Mouse (Mus musculus): ENCODE results near the gene Arid4b. TPM values are rescaled to one million over a fixed set of nuclear protein-coding genes. Genes with fewer than 3 reads are reported as not detected.

The Arid4b gene
- polyA plus RNA-seq, 1 experiment, result 49.6 TPM

- H3K27me3 ChIP-seq (ENCODE audit: control insufficient read depth, insufficient read depth, low read length, poor library complexity, severe bottlenecking), result no peaks in the 10 kb centered on the region
- no peak overlapping the region for H3K9ac ChIP-seq (ENCODE audit: low read depth, poor library complexity, severe bottlenecking)
- no peaks in the 10 kb centered on the region; the same call in 1 of the 2 replicates for H3K36me3 ChIP-seq (ENCODE audit: control insufficient read depth, insufficient read depth, low read length, poor library complexity, severe bottlenecking)
- H3K4me1 ChIP-seq (ENCODE audit: control insufficient read depth, insufficient read depth, low read length), result no peaks in the 10 kb centered on the region
- no peaks in the 10 kb centered on the region for H3K9me3 ChIP-seq (replicated peaks; ENCODE audit: control insufficient read depth, insufficient read depth, low read length, poor library complexity, severe bottlenecking)
- no peak overlapping the region for H3K4me3 ChIP-seq (ENCODE audit: low read depth, low read length)
- no peak for TF ChIP-seq CTCF (IDR thresholded peaks at IDR 0.05; ENCODE audit: low read depth, low read length)
- no peak overlapping the region for H3K27ac ChIP-seq (ENCODE audit: insufficient read depth, low read length)
These were observed 79.4 kb downstream of the Arid4b start for GRCm38 (mm10) chr13:14142294-14142966.

- no peaks in the 10 kb centered on the region for H3K36me3 ChIP-seq (ENCODE audit: control insufficient read depth, insufficient read depth, low read length, poor library complexity, severe bottlenecking)
- no peak overlapping the region for H3K9ac ChIP-seq (ENCODE audit: low read depth, poor library complexity, severe bottlenecking)
- TF ChIP-seq EP300 (IDR thresholded peaks at IDR 0.05; ENCODE audit: insufficient read depth, low read depth, low read length) (no peak), POLR2A (IDR thresholded peaks at IDR 0.05; ENCODE audit: insufficient read depth, low read length) (no peak), CTCF (IDR thresholded peaks at IDR 0.05; ENCODE audit: low read depth, low read length) (no peak)
- no peak overlapping the region for H3K27ac ChIP-seq (ENCODE audit: insufficient read depth, low read length)
- no peaks in the 10 kb centered on the region for H3K9me3 ChIP-seq (replicated peaks; ENCODE audit: control insufficient read depth, insufficient read depth, low read length, poor library complexity, severe bottlenecking)
- H3K4me1 ChIP-seq (ENCODE audit: control insufficient read depth, insufficient read depth, low read length), result no peaks in the 10 kb centered on the region
- no peak overlapping the region for H3K4me3 ChIP-seq (ENCODE audit: low read depth, low read length)
- no peaks in the 10 kb centered on the region for H3K27me3 ChIP-seq (ENCODE audit: control insufficient read depth, insufficient read depth, low read length, poor library complexity, severe bottlenecking)
These were observed 115.0 kb downstream of the Arid4b start for GRCm38 (mm10) chr13:14177989-14178388.

- H3K27me3 ChIP-seq (ENCODE audit: control insufficient read depth, insufficient read depth, low read length, poor library complexity, severe bottlenecking), result no peaks in the 10 kb centered on the region
- H3K9me3 ChIP-seq (replicated peaks; ENCODE audit: control insufficient read depth, insufficient read depth, low read length, poor library complexity, severe bottlenecking), result no peaks in the 10 kb centered on the region
- TF ChIP-seq CTCF (IDR thresholded peaks at IDR 0.05; ENCODE audit: low read depth, low read length) (no peak), EP300 (IDR thresholded peaks at IDR 0.05; ENCODE audit: insufficient read depth, low read depth, low read length) (no peak), POLR2A (IDR thresholded peaks at IDR 0.05; ENCODE audit: insufficient read depth, low read length) (no peak)
- H3K36me3 ChIP-seq (ENCODE audit: control insufficient read depth, insufficient read depth, low read length, poor library complexity, severe bottlenecking), result no peaks in the 10 kb centered on the region
- no peak overlapping the region for H3K4me3 ChIP-seq (ENCODE audit: low read depth, low read length)
- H3K9ac ChIP-seq (ENCODE audit: low read depth, poor library complexity, severe bottlenecking), result no peak overlapping the region
- no peaks in the 10 kb centered on the region for H3K4me1 ChIP-seq (ENCODE audit: control insufficient read depth, insufficient read depth, low read length)
- H3K27ac ChIP-seq (ENCODE audit: insufficient read depth, low read length), result no peak overlapping the region
These were observed 116.6 kb downstream of the Arid4b start for GRCm38 (mm10) chr13:14179669-14180068.

GRCm38 (mm10) chr13:14245946-14246345 lies 182.9 kb downstream of the Arid4b start:
- no peak overlapping the region for H3K27ac ChIP-seq (ENCODE audit: insufficient read depth, low read length)
- no peaks in the 10 kb centered on the region for H3K4me1 ChIP-seq (ENCODE audit: control insufficient read depth, insufficient read depth, low read length)
- no peaks in the 10 kb centered on the region for H3K36me3 ChIP-seq (ENCODE audit: control insufficient read depth, insufficient read depth, low read length, poor library complexity, severe bottlenecking)
- no peak overlapping the region for H3K9ac ChIP-seq (ENCODE audit: low read depth, poor library complexity, severe bottlenecking)
- H3K4me3 ChIP-seq (ENCODE audit: low read depth, low read length), result no peak overlapping the region
- TF ChIP-seq EP300 (IDR thresholded peaks at IDR 0.05; ENCODE audit: insufficient read depth, low read depth, low read length) (no peak), CTCF (IDR thresholded peaks at IDR 0.05; ENCODE audit: low read depth, low read length) (peak; percentile 30), POLR2A (IDR thresholded peaks at IDR 0.05; ENCODE audit: insufficient read depth, low read length) (no peak)
- no peaks in the 10 kb centered on the region for H3K9me3 ChIP-seq (replicated peaks; ENCODE audit: control insufficient read depth, insufficient read depth, low read length, poor library complexity, severe bottlenecking)
- H3K27me3 ChIP-seq (ENCODE audit: control insufficient read depth, insufficient read depth, low read length, poor library complexity, severe bottlenecking), result no peaks in the 10 kb centered on the region

Other genes starting within 250 kb of the Arid4b start
- gene B3galnt2, start 108.8 kb upstream of the Arid4b start, polyA plus RNA-seq (2011; ENCODE audit: insufficient read depth, insufficient read length, low read depth, missing spikeins), result 41.5 and 46.2 TPM in 2 replicates
- 65.8 and 75.1 TPM in 2 replicates for gene Tbce, start 23.6 kb upstream of the Arid4b start, polyA plus RNA-seq (2011; ENCODE audit: insufficient read depth, insufficient read length, low read depth, missing spikeins)
- 60.1 and 64.7 TPM in 2 replicates for gene Ggps1, start 256 bp downstream of the Arid4b start, polyA plus RNA-seq (2011; ENCODE audit: insufficient read depth, insufficient read length, low read depth, missing spikeins)